Mouse (Mus musculus) stomach, embryonic 15.5 days (tissue): ENCODE data around the gene Zfp316. TPM values are rescaled to one million over a fixed set of nuclear protein-coding genes. Genes with fewer than 3 reads are reported as not detected.

Experiments
- ATAC-seq: fragments of 200-750 bp; cut with Nextera tagmentation; 2 replicates; pipeline ENCODE4 v1.8.0; 2017; ENCODE audit warnings: low read depth, moderate number of reproducible peaks, moderate TSS enrichment; ENCODE audit not compliant: insufficient read depth, low FRiP score
- H3K27ac ChIP-seq: fragments of 300-500 bp; sonication (generic); 2 replicates; pipeline ENCODE4 v1.5.1; 2015; ENCODE audit warnings: mild to moderate bottlenecking, inconsistent platforms
- H3K27me3 ChIP-seq: fragments of 300-500 bp; sonication (generic); replicated peaks from 2 replicates; pipeline ENCODE4 v1.6.1; 2015; ENCODE audit warnings: inconsistent platforms
- H3K36me3 ChIP-seq: fragments of 300-500 bp; sonication (generic); 2 replicates; pipeline ENCODE4 v1.6.1; 2015; ENCODE audit warnings: inconsistent platforms
- H3K4me1 ChIP-seq: fragments of 300-500 bp; sonication (generic); 2 replicates; pipeline ENCODE4 v1.6.1; 2015; ENCODE audit warnings: inconsistent platforms
- H3K4me2 ChIP-seq: fragments of 300-500 bp; sonication (generic); 2 replicates; pipeline ENCODE4 v1.6.1; 2015; ENCODE audit warnings: mild to moderate bottlenecking, inconsistent platforms
- H3K4me3 ChIP-seq: fragments of 300-500 bp; sonication (generic); replicated peaks from 2 replicates; pipeline ENCODE4 v1.5.1; 2015; ENCODE audit warnings: inconsistent platforms
- H3K9ac ChIP-seq: fragments of 300-500 bp; sonication (generic); 2 replicates; pipeline ENCODE4 v1.6.1; 2015; ENCODE audit warnings: inconsistent platforms
- H3K9me3 ChIP-seq: fragments of 300-500 bp; sonication (generic); 2 replicates; pipeline ENCODE4 v1.6.1; 2016; ENCODE audit warnings: inconsistent platforms
- WGBS: fragments of 180-500 bp; shearing (Covaris S2); methylation state at CpG from one replicate; pipeline ENCODE4 v1.1.7; 2015; 5-methylcytosine and 5-hydroxymethylcytosine counted together
- polyA plus RNA-seq: library from polyadenylated mRNA; unstranded; fragments of >200 nt; fragmentation: Nextera tagmentation; extraction: Ambion mirVana; gene quantifications from 2 replicates; pipeline ENCODE4 v1.2.1, GENCODE M21; 2015

The Zfp316 gene
- polyA plus RNA-seq, 1 experiment from 2014 or later: 3.0 TPM

GRCm38 (mm10) chr5:143275761-143276160 lies 5.9 kb upstream of the Zfp316 start:
- Histone ChIP-seq H3K36me3 (no peaks in the 10 kb centered on the region), H3K27me3 (peaks cover 13% of the 10 kb centered on the region; the same call in 1 of the 2 replicates), H3K4me2 (no peak overlapping the region), H3K4me3 (no peak overlapping the region), H3K9me3 (no peaks in the 10 kb centered on the region), H3K9ac (no peak overlapping the region), H3K27ac (no peak overlapping the region), H3K4me1 (peaks cover under 1% of the 10 kb centered on the region; the same call in 1 of the 2 replicates)
- 46% methylated on average over 5 of the region's 5 CpGs for WGBS
- ATAC-seq: no peak

DNA sequence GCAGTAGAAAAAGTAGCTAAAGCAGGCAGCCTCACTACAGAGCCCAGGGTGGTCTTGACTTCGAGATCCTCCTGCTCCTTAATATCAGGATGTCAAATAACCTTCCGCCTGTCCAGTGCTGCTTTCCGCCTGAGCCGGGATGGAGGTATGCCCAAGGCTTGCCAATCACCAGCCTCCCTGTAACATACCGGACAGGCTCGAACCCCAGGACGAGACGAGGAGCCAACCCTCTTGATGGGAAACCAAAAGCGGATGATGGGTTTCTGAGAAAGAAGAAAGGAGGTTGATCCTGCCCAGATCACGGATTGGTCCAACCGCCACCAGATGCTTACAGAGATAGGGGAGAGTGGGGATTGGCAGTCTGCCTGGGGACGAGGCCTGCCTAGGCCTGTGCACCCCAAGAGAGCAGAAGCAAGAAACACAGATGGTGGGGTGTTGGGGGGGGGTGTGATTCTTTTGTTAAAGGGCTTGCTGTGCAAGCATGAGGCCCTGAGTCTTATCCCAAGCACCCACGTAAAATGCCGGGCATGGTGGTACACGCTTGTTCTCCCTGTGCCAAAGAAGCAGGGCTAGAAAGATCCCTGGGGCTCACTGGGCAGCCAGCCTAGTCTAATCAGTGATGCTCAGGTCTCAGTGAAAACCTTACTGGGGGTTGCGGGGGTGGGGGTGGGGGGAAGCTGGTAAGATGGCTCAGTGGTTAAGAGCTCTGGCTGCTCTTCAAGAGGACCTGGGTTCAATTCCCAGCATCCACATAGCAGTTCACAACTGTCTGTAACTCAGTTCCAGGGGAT lies 2.9 kb upstream of the Zfp316 start:
- no peak overlapping the region for H3K9ac ChIP-seq
- ATAC-seq: no peak
- H3K4me1 ChIP-seq: peaks cover 14% of the 10 kb centered on the region
- 86% methylated on average over 16 of the region's 16 CpGs for WGBS
- no peaks in the 10 kb centered on the region for H3K9me3 ChIP-seq
- no peak overlapping the region for H3K4me3 ChIP-seq
- H3K27ac ChIP-seq: no peak overlapping the region
- H3K4me2 ChIP-seq: no peak overlapping the region
- H3K36me3 ChIP-seq: no peaks in the 10 kb centered on the region
- H3K27me3 ChIP-seq: peaks cover 12% of the 10 kb centered on the region; the same call in 1 of the 2 replicates

- Histone ChIP-seq H3K4me1 (peaks cover 14% of the 10 kb centered on the region), H3K9ac (no peak overlapping the region), H3K4me2 (no peak overlapping the region), H3K4me3 (no peak overlapping the region), H3K27ac (no peak overlapping the region), H3K9me3 (no peaks in the 10 kb centered on the region), H3K36me3 (no peaks in the 10 kb centered on the region), H3K27me3 (peaks cover 8% of the 10 kb centered on the region; the same call in 1 of the 2 replicates)
- no peak for ATAC-seq
- WGBS: 65% methylated on average over 3 of the region's 3 CpGs
Measured at GRCm38 (mm10) chr5:143272108-143272507, 2.3 kb upstream of the Zfp316 start.

DNA sequence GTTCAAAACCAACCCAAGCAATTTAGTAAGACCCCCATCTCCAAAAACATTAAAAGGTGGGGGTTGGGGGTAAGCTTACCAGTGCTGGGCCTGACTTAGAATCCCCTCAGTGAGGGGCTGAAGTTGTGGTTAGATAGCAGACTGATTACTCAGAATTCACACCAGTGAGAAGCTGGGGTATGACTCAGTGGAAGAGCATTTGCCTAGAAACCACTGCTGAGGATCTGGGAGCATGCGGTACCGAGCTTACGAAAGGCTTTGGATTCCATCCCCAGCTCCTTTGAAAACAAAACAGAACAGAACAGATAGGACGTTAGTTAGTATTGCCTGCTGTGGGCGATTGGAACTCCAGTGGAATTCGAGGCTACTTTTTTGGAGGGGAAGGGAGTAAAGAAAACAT lies 1.8 kb upstream of the Zfp316 start:
- Histone ChIP-seq H3K9me3 (no peaks in the 10 kb centered on the region), H3K9ac (no peak overlapping the region), H3K27ac (no peak overlapping the region), H3K27me3 (peaks cover 8% of the 10 kb centered on the region; the same call in 1 of the 2 replicates), H3K4me1 (peaks cover 14% of the 10 kb centered on the region), H3K4me2 (no peak overlapping the region), H3K4me3 (no peak overlapping the region), H3K36me3 (no peaks in the 10 kb centered on the region)
- WGBS: 86% methylated on average over 6 of the region's 6 CpGs
- no peak for ATAC-seq

GRCm38 (mm10) chr5:143270151-143270519 lies 313 bp upstream of the Zfp316 start:
- no peaks in the 10 kb centered on the region for H3K9me3 ChIP-seq
- peaks cover 14% of the 10 kb centered on the region for H3K4me1 ChIP-seq
- peak overlapping the region; percentile 83 for H3K4me2 ChIP-seq
- no peaks in the 10 kb centered on the region for H3K36me3 ChIP-seq
- no peaks in the 10 kb centered on the region for H3K27me3 ChIP-seq
- no peak; the same call in 1 of the 2 replicates for ATAC-seq
- no peak overlapping the region for H3K27ac ChIP-seq
- H3K9ac ChIP-seq: peak overlapping the region; percentile 82
- peak overlapping the region; percentile 90 for H3K4me3 ChIP-seq
- WGBS: 2% methylated on average over 12 of the region's 12 CpGs

GRCm38 (mm10) chr5:143268985-143269362 lies 848 bp downstream of the Zfp316 start:
- H3K36me3 ChIP-seq: peaks cover 5% of the 10 kb centered on the region; the same call in 1 of the 2 replicates
- peaks cover 14% of the 10 kb centered on the region for H3K4me1 ChIP-seq
- H3K27me3 ChIP-seq: no peaks in the 10 kb centered on the region
- H3K27ac ChIP-seq: no peak overlapping the region
- no peaks in the 10 kb centered on the region for H3K9me3 ChIP-seq
- peak overlapping the region; percentile 90 for H3K4me3 ChIP-seq
- H3K9ac ChIP-seq: no peak overlapping the region
- 24% methylated on average over 8 of the region's 8 CpGs for WGBS
- no peak for ATAC-seq
- peak overlapping the region; percentile 83 for H3K4me2 ChIP-seq

DNA sequence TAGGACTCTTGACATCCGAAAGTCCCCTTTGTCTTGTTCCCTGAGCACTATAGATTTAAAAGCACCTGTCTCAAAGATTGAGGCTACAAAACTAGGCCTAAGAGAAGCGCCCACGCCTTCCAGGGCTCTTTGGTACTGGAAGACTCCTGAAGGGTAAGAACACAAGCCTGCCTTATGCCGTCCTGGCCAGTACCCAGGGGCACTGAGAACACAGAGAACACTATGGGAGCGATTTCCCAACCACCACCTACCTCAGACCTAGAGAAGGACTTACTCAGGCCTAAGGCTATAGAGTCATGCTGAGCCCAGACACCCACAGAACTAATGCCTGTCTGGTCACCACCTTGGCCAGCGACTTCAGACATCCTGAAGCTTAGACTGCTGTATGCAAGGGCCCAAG lies 3.0 kb downstream of the Zfp316 start:
- H3K36me3 ChIP-seq: peaks cover 10% of the 10 kb centered on the region; the same call in 1 of the 2 replicates
- 77% methylated on average over 6 of the region's 6 CpGs for WGBS
- peaks cover 14% of the 10 kb centered on the region for H3K4me1 ChIP-seq
- no peak overlapping the region for H3K27ac ChIP-seq
- no peaks in the 10 kb centered on the region for H3K27me3 ChIP-seq
- H3K4me3 ChIP-seq: no peak overlapping the region
- no peak overlapping the region for H3K4me2 ChIP-seq
- no peaks in the 10 kb centered on the region for H3K9me3 ChIP-seq
- ATAC-seq: no peak
- H3K9ac ChIP-seq: no peak overlapping the region

DNA sequence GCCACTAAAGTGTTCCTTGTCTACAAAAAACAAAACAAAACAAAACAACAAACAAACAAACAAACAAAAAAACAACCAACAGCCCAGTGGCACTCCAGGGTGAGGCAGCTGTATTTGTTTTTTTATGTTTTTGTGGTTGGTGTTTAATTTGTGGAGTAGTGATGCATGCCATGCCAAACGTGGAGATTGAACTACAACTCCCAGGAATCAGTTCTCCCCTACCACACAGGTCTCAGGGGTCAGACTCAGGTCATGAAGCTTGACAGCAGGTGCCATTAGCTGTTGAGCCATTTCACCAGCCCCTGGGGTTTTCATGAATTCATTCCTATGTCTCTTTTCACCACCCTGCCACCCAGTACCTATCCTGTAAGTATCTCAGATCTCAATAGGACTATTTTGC lies 4.4 kb downstream of the Zfp316 start:
- no peak for ATAC-seq

GRCm38 (mm10) chr5:143264689-143265088 lies 5.1 kb downstream of the Zfp316 start:
- Histone ChIP-seq H3K4me2 (no peak overlapping the region), H3K9ac (no peak overlapping the region), H3K27me3 (no peaks in the 10 kb centered on the region), H3K9me3 (no peaks in the 10 kb centered on the region), H3K4me3 (no peak overlapping the region), H3K4me1 (peaks cover 6% of the 10 kb centered on the region; the same call in 1 of the 2 replicates), H3K27ac (no peak overlapping the region), H3K36me3 (peaks cover 17% of the 10 kb centered on the region; the same call in 1 of the 2 replicates)
- 90% methylated on average over 10 of the region's 10 CpGs for WGBS
- no peak for ATAC-seq

More for the DNA sequence above, 4.4 kb downstream of the Zfp316 start:
- Histone ChIP-seq H3K9me3 (no peaks in the 10 kb centered on the region), H3K4me2 (no peak overlapping the region), H3K4me3 (no peak overlapping the region), H3K9ac (no peak overlapping the region), H3K36me3 (peaks cover 17% of the 10 kb centered on the region; the same call in 1 of the 2 replicates), H3K27ac (no peak overlapping the region), H3K4me1 (peaks cover 10% of the 10 kb centered on the region), H3K27me3 (no peaks in the 10 kb centered on the region)
- 46% methylated on average over 1 of the region's 1 CpGs for WGBS

DNA sequence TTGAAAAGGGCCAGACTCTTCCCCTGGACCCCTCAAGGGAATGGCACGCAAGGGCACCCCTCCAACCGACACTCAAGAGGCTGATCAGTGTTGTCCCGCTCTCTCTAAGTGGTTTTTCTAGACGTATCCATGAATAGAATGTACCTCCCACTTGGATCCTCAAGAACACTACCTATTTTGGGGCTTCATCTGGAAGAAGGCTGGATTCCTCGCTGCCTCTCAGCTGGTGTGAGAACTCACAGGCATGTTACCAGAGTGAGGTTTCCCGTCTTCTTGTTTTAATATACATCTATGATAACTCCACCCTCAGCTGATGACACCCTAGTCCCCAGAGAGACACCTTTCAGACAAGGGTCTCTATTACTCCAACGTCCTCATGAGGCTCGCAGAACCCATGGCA lies 8.2 kb downstream of the Zfp316 start:
- H3K27me3 ChIP-seq: peaks cover 11% of the 10 kb centered on the region; the same call in 1 of the 2 replicates
- no peak overlapping the region for H3K9ac ChIP-seq
- no peak overlapping the region for H3K27ac ChIP-seq
- H3K9me3 ChIP-seq: no peaks in the 10 kb centered on the region
- ATAC-seq: no peak
- no peaks in the 10 kb centered on the region for H3K4me1 ChIP-seq
- no peak overlapping the region for H3K4me2 ChIP-seq
- H3K4me3 ChIP-seq: no peak overlapping the region
- 95% methylated on average over 8 of the region's 8 CpGs for WGBS
- peaks cover 17% of the 10 kb centered on the region; the same call in 1 of the 2 replicates for H3K36me3 ChIP-seq

GRCm38 (mm10) chr5:143255802-143256201 lies 14.0 kb downstream of the Zfp316 start:
- Histone ChIP-seq H3K4me1 (peaks cover 14% of the 10 kb centered on the region), H3K9me3 (no peaks in the 10 kb centered on the region), H3K4me2 (no peak overlapping the region), H3K27me3 (peaks cover 62% of the 10 kb centered on the region), H3K27ac (no peak overlapping the region), H3K36me3 (peaks cover 18% of the 10 kb centered on the region; the same call in 1 of the 2 replicates), H3K4me3 (no peak overlapping the region), H3K9ac (no peak overlapping the region)
- no peak for ATAC-seq
- 95% methylated on average over 5 of the region's 5 CpGs for WGBS

DNA sequence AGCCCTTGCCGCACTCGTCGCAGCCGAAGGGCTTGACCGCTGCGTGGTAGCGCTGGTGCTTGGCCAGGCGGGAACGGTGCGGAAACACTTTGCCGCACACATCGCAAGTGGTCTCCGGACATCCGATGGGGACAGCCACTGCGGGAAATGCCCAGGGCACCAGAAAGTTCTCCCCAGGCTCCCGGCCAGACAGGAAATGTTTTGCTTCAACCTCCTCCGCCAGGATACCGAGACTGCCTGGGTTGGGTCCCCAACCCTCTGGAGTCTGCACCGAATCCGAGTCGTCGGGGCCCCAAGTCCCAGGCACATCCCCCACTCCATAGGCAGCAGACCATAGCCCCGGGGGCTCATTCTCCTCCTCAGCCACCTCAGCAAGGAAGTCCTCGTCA lies 14.7 kb downstream of the Zfp316 start:
- Histone ChIP-seq H3K27me3 (peaks cover 62% of the 10 kb centered on the region), H3K9me3 (no peaks in the 10 kb centered on the region), H3K4me1 (peaks cover 14% of the 10 kb centered on the region), H3K4me3 (no peak overlapping the region), H3K4me2 (no peak overlapping the region), H3K36me3 (peaks cover 17% of the 10 kb centered on the region; the same call in 1 of the 2 replicates), H3K27ac (no peak overlapping the region), H3K9ac (no peak overlapping the region)
- no peak for ATAC-seq
- 56% methylated on average over 24 of the region's 24 CpGs for WGBS
